Mouse (Mus musculus): ENCODE data around the gene Mrpl28.

DNA sequence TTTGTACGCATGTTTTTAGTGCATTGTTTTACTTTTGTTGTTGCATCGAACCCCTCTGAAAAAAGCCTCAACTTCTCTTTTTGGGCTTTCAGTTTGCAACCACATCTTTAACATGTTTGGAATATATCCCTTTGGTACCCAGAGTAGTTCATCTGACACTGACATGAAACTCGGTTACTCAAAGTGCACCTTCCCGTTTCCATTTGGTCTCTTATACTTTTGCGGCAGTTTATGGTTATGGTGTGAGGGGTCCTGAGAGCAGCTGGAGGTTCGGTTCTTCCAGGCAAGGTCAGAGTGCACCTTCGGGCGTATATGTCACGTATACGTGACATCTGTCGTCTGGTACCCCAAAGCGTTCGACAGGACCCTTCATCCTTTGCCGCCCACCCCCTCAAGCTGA, 10.5 kb upstream of the Mrpl28 start:
- TF ChIP-seq CTCF (IDR thresholded peaks at IDR 0.05; ENCODE audit: low read depth) = no peak
- no peak for TF ChIP-seq EP300 (IDR thresholded peaks at IDR 0.05; ENCODE audit: low read depth)
